Mouse (Mus musculus) c-Kit-negative CD71-positive TER-119-positive erythroid progenitor cells, embryonic 14.5 days (primary cell): Measurements from ENCODE around the gene Otof.

Source experiments
- DNase-seq: peaks from one replicate; pipeline ENCODE4 v3.0.0-alpha.2; 2013; ENCODE audit warnings: low read depth, low spot score

The Otof gene

GRCm38 (mm10) chr5:30341601-30342365 is 119.9 kb downstream of the Otof start:
- no peak for DNase-seq

- no peak for DNase-seq
These were observed 120.9 kb downstream of the Otof start for GRCm38 (mm10) chr5:30340815-30341214.
